Mouse (Mus musculus) heart, postnatal 0 days (tissue): Measurements from ENCODE around the gene Hmga2.

Source experiments
- CTCF ChIP-seq: IDR thresholded peaks from 2 replicates; pipeline ENCODE4 v1.5.1; 2016; ENCODE audit warnings: antibody characterized with exemption, control low read depth, low read depth
- EP300 ChIP-seq: IDR thresholded peaks from 2 replicates; pipeline ENCODE4 v1.6.1; 2016; ENCODE audit warnings: antibody characterized with exemption, low read depth

DNA sequence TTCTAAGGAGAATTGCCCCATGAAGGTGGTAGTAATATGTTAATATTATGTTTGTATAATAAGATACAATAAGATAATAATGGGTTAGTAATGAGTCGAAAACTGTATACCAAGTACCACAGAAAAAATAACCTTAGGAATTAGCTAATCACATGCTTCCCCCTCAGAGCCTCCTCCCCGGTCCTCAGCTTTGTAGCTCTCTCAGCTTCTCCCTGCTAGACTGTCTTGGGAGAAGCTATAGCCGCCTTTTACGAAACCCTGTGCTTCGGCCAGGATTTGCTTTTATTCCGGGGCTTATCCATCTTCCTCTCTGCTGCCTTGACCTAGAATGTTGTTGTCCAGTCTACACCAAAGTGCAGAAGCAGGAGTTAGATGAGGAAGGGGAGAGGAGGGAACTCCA lies 130.9 kb downstream of the Hmga2 start:
- TF ChIP-seq EP300 (no peak), CTCF (no peak)
